Mouse (Mus musculus) E14TG2a.4 (cell line): Measurements from ENCODE around the gene Pla2g10.

Experiments used
- CTCF ChIP-seq: conservative IDR thresholded peaks from 2 replicates; pipeline ENCODE4 v1.5.1; 2014; ENCODE audit warnings: low read length
- POU5F1 ChIP-seq: IDR thresholded peaks from 2 replicates; pipeline ENCODE4 v1.6.1; 2014; ENCODE audit warnings: low read length, borderline replicate concordance

DNA sequence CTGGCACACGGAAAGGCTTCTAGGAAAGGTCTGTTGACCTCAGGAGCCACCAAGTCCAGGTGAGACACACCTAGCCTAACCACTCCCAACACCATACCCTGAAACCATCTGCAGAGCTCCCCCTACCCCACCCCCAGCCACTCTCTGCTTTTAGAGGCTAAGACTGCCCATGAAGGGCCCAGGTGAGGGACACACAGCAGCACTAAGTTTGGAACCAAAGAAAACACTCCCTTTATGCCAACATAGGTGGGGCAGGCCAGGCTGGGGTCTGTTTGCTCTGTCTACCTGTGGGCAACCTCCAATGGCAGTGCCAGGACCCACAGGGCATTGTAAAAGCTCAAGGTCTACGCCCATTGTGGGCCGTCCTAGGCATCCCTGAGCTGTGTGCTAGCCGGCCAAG, 1.4 kb downstream of the Pla2g10 start:
- TF ChIP-seq CTCF (no peak), POU5F1 (no peak)
